Mouse (Mus musculus) megakaryocyte progenitor cell, adult 5-6 weeks (primary cell): ENCODE measurements around the gene Acsl5. TPM values are rescaled to one million over a fixed set of nuclear protein-coding genes. Genes with fewer than 3 reads are reported as not detected.

Experiments used
- ATAC-seq: replicated peaks from 2 replicates; pipeline ENCODE4 v1.8.0; 2016; ENCODE audit warnings: mild to moderate bottlenecking, moderate TSS enrichment, inconsistent platforms; ENCODE audit not compliant: poor library complexity
- total RNA-seq, 2 experiments: library from RNA; stranded (forward) in 1 of 2; stranded (reverse) in 1 of 2; fragments of 157-497, 149-512 nt in 1 of 2; fragments of 200-1000 nt in 1 of 2; gene quantifications; 2 replicates each; pipeline versions ENCODE4 v1.2.3 to v1.2.4; 2015 to 2017

The Acsl5 gene
- total RNA-seq, 2 experiments from 2014 or later: 114 to 141 TPM

DNA sequence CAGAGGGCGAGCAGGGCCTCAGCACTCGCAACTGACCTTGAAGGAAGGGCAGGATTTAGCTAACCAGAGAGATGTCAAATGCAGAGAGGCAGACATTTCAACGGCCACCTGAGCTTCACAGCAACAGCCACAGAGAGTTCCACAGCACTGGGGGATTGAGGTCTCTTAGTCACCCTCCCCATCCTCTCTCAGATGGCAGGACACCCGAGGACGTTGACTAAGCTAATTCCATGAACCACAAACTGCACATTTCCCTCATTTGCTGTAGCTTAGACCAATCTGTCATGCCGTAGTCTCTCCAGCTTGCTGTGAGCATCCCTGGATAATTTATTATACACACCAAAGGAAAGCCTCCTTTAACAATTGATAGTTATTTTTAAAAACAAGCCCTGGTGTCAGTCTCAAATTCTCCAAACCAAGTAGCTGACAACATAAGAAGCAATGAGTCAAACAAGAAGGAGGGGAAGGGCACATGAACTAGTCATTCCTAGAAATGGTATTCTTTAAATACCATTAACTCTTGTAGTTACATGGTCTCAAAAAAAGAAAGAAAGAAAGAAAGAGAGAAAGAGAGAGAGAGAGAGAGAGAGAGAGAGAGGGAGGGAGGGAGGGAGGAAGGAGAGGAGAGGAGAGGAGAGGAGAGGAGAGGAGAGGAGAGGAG is 11.8 kb upstream of the Acsl5 start:
- ATAC-seq: no peak

- no peak for ATAC-seq
Observed at GRCm38 (mm10) chr19:55241186-55241645, 10.5 kb upstream of the Acsl5 start, which contains the start of gene Gucy2g. Gucy2g (minus strand) TSS chr19:55241236.

DNA sequence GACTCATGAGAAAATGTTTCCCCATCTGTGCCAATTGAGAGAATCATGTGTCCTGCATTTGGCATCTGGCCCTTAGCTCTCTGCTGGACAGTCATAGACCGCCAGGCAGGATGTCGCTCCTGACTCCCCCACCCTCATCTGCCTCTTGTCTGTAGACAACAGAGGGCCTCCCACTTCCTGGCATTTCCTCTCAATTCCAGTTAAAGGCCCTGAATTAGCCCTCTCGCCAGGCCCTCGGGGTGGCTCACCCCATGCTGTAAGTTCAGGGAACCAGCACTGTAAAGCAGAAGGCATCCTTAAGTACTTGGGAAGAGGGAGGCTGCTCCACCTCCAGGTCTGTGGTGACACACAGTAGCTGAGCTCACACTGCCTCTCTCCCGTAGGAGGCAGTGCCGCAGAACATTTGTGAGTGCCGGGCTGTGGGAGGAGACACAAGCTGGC is 6.9 kb upstream of the Acsl5 start:
- ATAC-seq: peak; percentile 85

- no peak for ATAC-seq
Observed at GRCm38 (mm10) chr19:55247563-55247962, 4.2 kb upstream of the Acsl5 start.

DNA sequence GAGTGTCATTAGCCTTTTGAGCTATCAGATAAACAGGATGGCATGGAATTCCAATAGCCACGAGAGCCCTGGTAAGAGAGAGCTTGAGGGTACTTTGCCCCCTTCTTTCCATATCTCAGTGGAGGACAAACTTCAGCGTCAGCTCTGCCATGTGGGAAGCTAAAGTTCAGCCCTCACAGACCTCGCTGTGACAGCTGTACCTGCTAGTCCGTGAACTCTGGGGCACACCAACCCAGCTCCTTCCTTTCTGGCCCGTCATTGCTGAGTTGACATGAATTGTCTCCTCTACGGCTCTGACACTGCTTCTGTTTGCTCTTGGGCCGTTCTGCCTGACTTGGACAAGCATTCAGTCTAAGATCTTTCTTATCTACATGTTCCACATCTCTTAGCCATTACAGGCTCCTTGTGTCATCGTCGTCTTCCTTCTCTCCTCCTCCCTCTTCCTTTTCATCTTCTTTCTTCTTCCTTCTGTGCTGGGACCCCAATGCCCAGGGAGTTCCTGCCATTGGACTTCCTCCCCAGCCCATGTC is 3.7 kb upstream of the Acsl5 start:
- ATAC-seq: peak; percentile 24

DNA sequence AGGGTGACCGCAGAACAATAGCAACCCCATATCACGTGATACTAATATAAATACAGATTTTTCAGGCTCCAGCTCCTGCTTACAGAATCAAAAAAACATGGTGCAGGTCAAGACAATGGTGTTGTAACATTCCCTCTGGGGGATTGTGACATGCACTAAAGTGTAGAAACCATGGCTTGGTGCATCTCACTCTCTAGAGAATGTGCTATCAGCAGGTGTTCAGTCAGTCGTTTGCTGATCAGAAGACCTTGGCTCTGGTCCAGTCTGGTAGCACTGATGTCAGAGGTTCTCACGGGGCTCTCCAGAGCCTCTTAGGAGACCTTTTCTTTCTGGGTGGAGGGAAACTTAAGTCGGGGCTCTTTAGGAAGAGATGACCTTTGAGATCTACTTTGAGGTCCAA is 1.3 kb upstream of the Acsl5 start:
- ATAC-seq: 0 out of 2 replicates have a peak, but pooled peaks have one; percentile 21

GRCm38 (mm10) chr19:55253239-55253569 is 1.5 kb downstream of the Acsl5 start:
- ATAC-seq: peak; percentile 6; the same call in 1 of the 2 replicates

GRCm38 (mm10) chr19:55253570-55254441 is 2.1 kb downstream of the Acsl5 start:
- ATAC-seq: peak; percentile 52

GRCm38 (mm10) chr19:55254513-55255016 is 2.8 kb downstream of the Acsl5 start:
- peak; percentile 54 for ATAC-seq

GRCm38 (mm10) chr19:55256156-55256555 is 4.4 kb downstream of the Acsl5 start:
- ATAC-seq: no peak

GRCm38 (mm10) chr19:55257656-55258375 is 6.1 kb downstream of the Acsl5 start:
- ATAC-seq: peak; percentile 19

- ATAC-seq: no peak
Observed at GRCm38 (mm10) chr19:55258514-55258913, 6.8 kb downstream of the Acsl5 start.

- ATAC-seq: no peak
Observed at GRCm38 (mm10) chr19:55260389-55261184, 8.8 kb downstream of the Acsl5 start.

- ATAC-seq: peak; percentile 71
Observed at GRCm38 (mm10) chr19:55265269-55265668, 13.5 kb downstream of the Acsl5 start.

DNA sequence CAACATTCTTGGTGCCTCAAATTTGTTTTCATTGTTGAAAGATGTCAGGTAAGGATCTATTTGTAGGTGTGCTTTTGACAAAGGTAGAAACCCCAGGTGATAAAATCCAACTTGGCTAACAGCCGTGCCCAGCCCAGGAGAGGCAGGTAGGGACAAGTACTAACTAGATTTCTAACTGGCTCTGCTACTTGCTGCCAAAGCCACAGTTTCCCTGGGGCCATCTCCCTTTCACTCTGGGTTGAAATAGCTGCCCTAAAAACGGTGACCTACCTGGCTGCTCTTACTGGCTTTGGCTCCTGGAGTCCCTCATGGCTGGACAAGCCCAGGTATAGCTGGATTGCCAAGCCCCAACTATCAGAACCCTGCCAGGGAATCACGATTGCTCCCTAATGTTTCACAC is 15.0 kb downstream of the Acsl5 start:
- no peak for ATAC-seq

GRCm38 (mm10) chr19:55268150-55268549 is 16.4 kb downstream of the Acsl5 start:
- no peak for ATAC-seq

DNA sequence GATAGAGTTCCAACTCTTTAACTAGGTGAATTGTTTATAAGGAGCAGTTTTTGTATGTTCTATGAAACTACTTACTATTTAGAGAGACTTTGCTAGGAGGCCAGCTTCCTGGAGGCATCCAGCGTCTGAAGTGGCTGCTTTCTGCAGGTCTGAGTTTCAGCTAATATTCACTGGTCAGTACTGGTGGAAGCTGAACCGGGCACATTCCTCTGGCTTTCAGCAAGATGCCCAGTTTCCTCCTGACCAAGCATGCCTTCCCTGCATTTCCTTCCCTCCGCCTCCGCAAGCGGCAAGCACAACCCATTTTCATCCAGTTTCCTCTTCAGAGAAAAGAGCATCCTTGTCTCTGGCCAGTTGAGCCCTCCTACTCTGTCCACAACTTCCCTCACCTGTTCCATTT is 17.3 kb downstream of the Acsl5 start:
- ATAC-seq: no peak

GRCm38 (mm10) chr19:55271448-55271847 is 19.7 kb downstream of the Acsl5 start:
- 0 out of 2 replicates have a peak, but pooled peaks have one; percentile 24 for ATAC-seq

- peak; percentile 74 for ATAC-seq
Observed at GRCm38 (mm10) chr19:55273340-55273739, 21.6 kb downstream of the Acsl5 start.

DNA sequence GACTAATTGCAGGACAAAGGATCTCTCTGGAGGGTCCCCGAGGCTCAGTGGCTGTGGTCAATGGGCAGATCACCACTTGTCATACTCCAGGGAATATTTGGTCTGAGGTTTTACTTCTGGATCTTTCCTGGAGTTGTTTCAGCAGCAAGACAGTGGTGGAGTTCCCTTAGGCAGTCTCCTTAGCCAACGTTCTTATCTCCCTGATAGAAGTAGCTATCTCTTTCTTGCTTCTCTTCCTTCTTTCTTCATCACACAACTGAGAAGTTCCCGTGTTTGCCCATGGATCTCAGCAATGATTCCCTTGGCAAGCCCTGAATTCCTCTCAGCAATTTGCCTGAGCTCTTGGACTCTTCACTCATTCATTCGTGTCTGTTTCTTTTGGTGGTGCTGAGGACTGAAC is 24.4 kb downstream of the Acsl5 start:
- ATAC-seq: no peak
